Mouse (Mus musculus): ENCODE measurements around the gene Pcbp1. TPM values are rescaled to one million over a fixed set of nuclear protein-coding genes. Genes with fewer than 3 reads are reported as not detected.

Pcbp1 gene
- total and polyA plus RNA-seq, 3 experiments: 74.2 to 385 TPM; not detected in 1

GRCm38 (mm10) chr6:86475462-86476167 is 50.5 kb downstream of the Pcbp1 start:
- Histone ChIP-seq H3K79me2 (ENCODE audit: control insufficient read depth, insufficient read depth, low read length, poor library complexity) (peaks cover 6% of the 10 kb centered on the region; the same call in 1 of the 2 replicates), H3K36me3 (ENCODE audit: control insufficient read depth in 1 of 2, insufficient read depth in 2 of 2, low read length in 2 of 2) (peaks cover 0 to 28% of the 10 kb centered on the region in 2 experiments; a peak in 2 of 4 replicates), H3K4me3 (ENCODE audit: control insufficient read depth in 1 of 2, insufficient read depth in 1 of 2, low read depth in 2 of 2, low read length in 2 of 2) (no peak overlapping the region), H3K9me3 (replicated peaks; ENCODE audit: insufficient read depth, low read length) (no peaks in the 10 kb centered on the region), H3K27ac (ENCODE audit: control insufficient read depth, low read depth, low read length) (no peak overlapping the region), H3K9ac (ENCODE audit: control insufficient read depth, low read depth, low read length, poor library complexity, severe bottlenecking) (no peak overlapping the region), H3K27me3 (ENCODE audit: control insufficient read depth in 1 of 2, insufficient read depth in 2 of 2, low read length in 2 of 2) (no peaks in the 10 kb centered on the region), H3K4me1 (ENCODE audit: control insufficient read depth in 1 of 2, insufficient read depth in 2 of 2, low read length in 2 of 2) (peaks cover 13 to 36% of the 10 kb centered on the region in 2 experiments)
- no peak for DNase-seq (ENCODE audit: low read depth, low spot score)
- TF ChIP-seq MYB (IDR thresholded peaks at IDR 0.05; ENCODE audit: low read depth, low read length) (no peak), CTCF (IDR thresholded peaks at IDR 0.05 in 2 of 3, conservative IDR thresholded peaks at IDR 0.05 in 1 of 3; ENCODE audit: control insufficient read depth in 1 of 3, insufficient read depth in 1 of 3, low read depth in 2 of 3, low read length in 3 of 3, poor library complexity in 1 of 3, severe bottlenecking in 1 of 3) (no peak), CHD1 (IDR thresholded peaks at IDR 0.05; ENCODE audit: low read depth, low read length) (no peak), SMC3 (IDR thresholded peaks at IDR 0.05; ENCODE audit: low read depth, low read length) (no peak), HCFC1 (IDR thresholded peaks at IDR 0.05; ENCODE audit: low read depth, low read length) (no peak), MAX (IDR thresholded peaks at IDR 0.05; ENCODE audit: low read length) (no peak), SIN3A (IDR thresholded peaks at IDR 0.05; ENCODE audit: low read length) (no peak), NRF1 (IDR thresholded peaks at IDR 0.05; ENCODE audit: insufficient read depth, low read depth, low read length, poor library complexity, severe bottlenecking) (no peak), ZKSCAN1 (IDR thresholded peaks at IDR 0.05; ENCODE audit: low read depth, low read length) (no peak), MEF2A (IDR thresholded peaks at IDR 0.05; ENCODE audit: extremely low read depth, insufficient replicate concordance, low read depth, low read length, poor library complexity, severe bottlenecking) (no peak), POLR2A (IDR thresholded peaks at IDR 0.05; ENCODE audit: control insufficient read depth in 1 of 2, insufficient read depth in 1 of 2, low read depth in 1 of 2, low read length in 2 of 2, poor library complexity in 1 of 2) (no peak), MXI1 (IDR thresholded peaks at IDR 0.05; ENCODE audit: low read depth, low read length) (no peak)

- Histone ChIP-seq H3K36me3 (ENCODE audit: control insufficient read depth in 1 of 2, insufficient read depth in 2 of 2, low read length in 2 of 2) (peaks cover 0 to 28% of the 10 kb centered on the region in 2 experiments; a peak in 3 of 4 replicates), H3K27me3 (ENCODE audit: control insufficient read depth in 1 of 2, insufficient read depth in 2 of 2, low read length in 2 of 2) (no peaks in the 10 kb centered on the region), H3K79me2 (ENCODE audit: control insufficient read depth, insufficient read depth, low read length, poor library complexity) (peaks cover 6% of the 10 kb centered on the region; the same call in 1 of the 2 replicates), H3K27ac (ENCODE audit: control insufficient read depth, low read depth, low read length) (peak overlapping the region; percentile 37), H3K4me1 (ENCODE audit: control insufficient read depth in 1 of 2, insufficient read depth in 2 of 2, low read length in 2 of 2) (peaks cover 13 to 36% of the 10 kb centered on the region in 2 experiments), H3K9me3 (replicated peaks; ENCODE audit: insufficient read depth, low read length) (no peaks in the 10 kb centered on the region), H3K4me3 (ENCODE audit: control insufficient read depth in 1 of 2, insufficient read depth in 1 of 2, low read depth in 2 of 2, low read length in 2 of 2) (no peak overlapping the region; a peak in 1 of 4 replicates), H3K9ac (ENCODE audit: control insufficient read depth, low read depth, low read length, poor library complexity, severe bottlenecking) (no peak overlapping the region)
- peak; percentile 54 for DNase-seq (ENCODE audit: low read depth, low spot score)
- no peak for TF ChIP-seq MAX (IDR thresholded peaks at IDR 0.05; ENCODE audit: low read length)
- TF ChIP-seq RCOR1 (IDR thresholded peaks at IDR 0.05; ENCODE audit: low read depth, low read length): 0 out of 2 replicates have a peak, but pooled peaks have one; percentile 45
- no peak for TF ChIP-seq MYB (IDR thresholded peaks at IDR 0.05; ENCODE audit: low read depth, low read length)
- TF ChIP-seq EP300 (IDR thresholded peaks at IDR 0.05; ENCODE audit: low read depth in 1 of 2, low read length in 2 of 2): peak in 1 of 2 experiments; percentile 39; a peak in 1 of 4 replicates
- no peak for TF ChIP-seq MAZ (IDR thresholded peaks at IDR 0.05; ENCODE audit: low read depth, low read length)
- no peak for TF ChIP-seq GABPA (IDR thresholded peaks at IDR 0.05; ENCODE audit: low read depth, low read length)
- TF ChIP-seq USF2 (IDR thresholded peaks at IDR 0.05; ENCODE audit: borderline replicate concordance in 1 of 2, insufficient read depth in 1 of 2, low read depth in 1 of 2, low read length in 2 of 2): no peak
- TF ChIP-seq SMC3 (IDR thresholded peaks at IDR 0.05; ENCODE audit: low read depth, low read length): no peak
- TF ChIP-seq ELF1 (IDR thresholded peaks at IDR 0.05; ENCODE audit: low read depth, low read length): peak; percentile 46; the same call in 1 of the 2 replicates
- 0 out of 2 replicates have a peak, but pooled peaks have one; percentile 30 for TF ChIP-seq SIN3A (IDR thresholded peaks at IDR 0.05; ENCODE audit: low read length)
- TF ChIP-seq ETS1 (IDR thresholded peaks at IDR 0.05; ENCODE audit: low read depth, low read length): peak; percentile 45; the same call in 1 of the 2 replicates
- TF ChIP-seq POLR2AphosphoS5 (IDR thresholded peaks at IDR 0.05; ENCODE audit: borderline replicate concordance, low read depth, low read length): no peak
- TF ChIP-seq MEF2A (IDR thresholded peaks at IDR 0.05; ENCODE audit: extremely low read depth, insufficient replicate concordance, low read depth, low read length, poor library complexity, severe bottlenecking): no peak
- no peak for TF ChIP-seq HCFC1 (IDR thresholded peaks at IDR 0.05; ENCODE audit: low read depth, low read length)
- no peak for TF ChIP-seq JUND (IDR thresholded peaks at IDR 0.05; ENCODE audit: low read depth, low read length)
- no peak for TF ChIP-seq TAL1 (IDR thresholded peaks at IDR 0.05; ENCODE audit: low read length)
- no peak for TF ChIP-seq UBTF (IDR thresholded peaks at IDR 0.05; ENCODE audit: borderline replicate concordance, insufficient read depth, low read depth, low read length)
- TF ChIP-seq ZKSCAN1 (IDR thresholded peaks at IDR 0.05; ENCODE audit: low read depth, low read length): no peak
- peak; percentile 53 for TF ChIP-seq GATA1 (IDR thresholded peaks at IDR 0.05; ENCODE audit: low read depth, low read length)
- no peak for TF ChIP-seq POLR2A (IDR thresholded peaks at IDR 0.05; ENCODE audit: control insufficient read depth in 1 of 2, insufficient read depth in 1 of 2, low read depth in 1 of 2, low read length in 2 of 2, poor library complexity in 1 of 2)
- TF ChIP-seq MXI1 (IDR thresholded peaks at IDR 0.05; ENCODE audit: low read depth, low read length): no peak
- no peak for TF ChIP-seq KAT2A (conservative IDR thresholded peaks at IDR 0.05; ENCODE audit: low read depth, low read length)
- TF ChIP-seq CTCF (IDR thresholded peaks at IDR 0.05 in 2 of 3, conservative IDR thresholded peaks at IDR 0.05 in 1 of 3; ENCODE audit: control insufficient read depth in 1 of 3, insufficient read depth in 1 of 3, low read depth in 2 of 3, low read length in 3 of 3, poor library complexity in 1 of 3, severe bottlenecking in 1 of 3): no peak
- TF ChIP-seq CHD1 (IDR thresholded peaks at IDR 0.05; ENCODE audit: low read depth, low read length): no peak
Measured at GRCm38 (mm10) chr6:86474646-86475181, 51.4 kb downstream of the Pcbp1 start.
